Mouse (Mus musculus): ENCODE measurements around the gene Gprasp1. TPM values are rescaled to one million over a fixed set of nuclear protein-coding genes. Genes with fewer than 3 reads are reported as not detected.
"Not testable (repeated sequence)": the region's sequence is repeated elsewhere in the genome, so short reads cannot be mapped to it uniquely, and the experiment has no call there.

Gene Gprasp1
- polyA plus RNA-seq, 1 experiment from 2014 or later, result 39.7 TPM

GRCm38 (mm10) chrX:135839397-135840391 lies 97.2 kb downstream of the Gprasp1 start:
- not testable (repeated sequence) for H3K36me3 ChIP-seq, H3K27ac ChIP-seq, H3K27me3 ChIP-seq, H3K9ac ChIP-seq, H3K4me1 ChIP-seq, H3K9me3 ChIP-seq
- Histone ChIP-seq H3K4me3 (peak overlapping the region; percentile 47), H3K4me2 (peak overlapping the region; percentile 75)
- WGBS, result 20% methylated on average over 16 of the region's 17 CpGs
- peak; percentile 37; the same call in 1 of the 2 replicates for ATAC-seq (ENCODE audit: borderline replicate concordance, extremely low read depth, low FRiP score, low TSS enrichment)

MicroRNA genes within 50 kb of the gene (microRNA counts, 519-probe panel; counts per million panel counts)
- 19.7 counts per million for microRNA mmu-miR-1970

Small RNA genes lying within 50 kb of the gene (microRNA-seq; reads per million reads assigned to microRNA genes)
- gene Mir1970, result not detected
- not detected for gene Mir7646

Other genes starting within 250 kb of the Gprasp1 start
- not detected in 2 replicates for gene AV320801, start 248.1 kb upstream of the Gprasp1 start, polyA plus RNA-seq (2015; fragmentation: Nextera tagmentation; extraction: Ambion mirVana)
- not detected in 2 replicates for gene Nxf7, start 144.0 kb upstream of the Gprasp1 start, polyA plus RNA-seq (2015; fragmentation: Nextera tagmentation; extraction: Ambion mirVana)
- gene Prame, start 115.0 kb upstream of the Gprasp1 start, polyA plus RNA-seq (2015; fragmentation: Nextera tagmentation; extraction: Ambion mirVana), result not detected in 2 replicates
- not detected in 2 replicates for gene Tcp11x2, start 48.9 kb upstream of the Gprasp1 start, polyA plus RNA-seq (2015; fragmentation: Nextera tagmentation; extraction: Ambion mirVana)
- gene Tmsb15a, start 17.5 kb upstream of the Gprasp1 start, polyA plus RNA-seq (2015; fragmentation: Nextera tagmentation; extraction: Ambion mirVana), result not detected in 2 replicates
- 9.1 and 9.5 TPM in 2 replicates for gene Armcx5, start within 50 bp of the Gprasp1 start, polyA plus RNA-seq (2015; fragmentation: Nextera tagmentation; extraction: Ambion mirVana)
- 50.3 and 52.9 TPM in 2 replicates for gene Bhlhb9, start 54.9 kb downstream of the Gprasp1 start, polyA plus RNA-seq (2015; fragmentation: Nextera tagmentation; extraction: Ambion mirVana)
- 21.8 and 26.1 TPM in 2 replicates for gene Gprasp2, start 96.3 kb downstream of the Gprasp1 start, polyA plus RNA-seq (2015; fragmentation: Nextera tagmentation; extraction: Ambion mirVana)

All from lung, embryonic 15.5 days (tissue).